Mouse (Mus musculus) liver, postnatal 0 days (tissue): ENCODE data around the gene Slc5a12.
A peak's percentile ranks its signal among the peaks of the same experiment; 100 is the strongest.

Experiments used
- CTCF ChIP-seq: sonication (generic); IDR thresholded peaks from 2 replicates; pipeline ENCODE4 v1.5.1; 2016; ENCODE audit warnings: antibody characterized with exemption, low read depth
- EP300 ChIP-seq: IDR thresholded peaks from 2 replicates; pipeline ENCODE4 v1.6.1; 2016; ENCODE audit warnings: antibody characterized with exemption, low read depth, mild to moderate bottlenecking

GRCm38 (mm10) chr2:110663329-110663728, 66.2 kb downstream of the Slc5a12 start:
- TF ChIP-seq CTCF (peak; percentile 34), EP300 (no peak)
